Mouse (Mus musculus) forebrain, embryonic 13.5 days (tissue): ENCODE measurements around the gene Ppia. TPM values are rescaled to one million over a fixed set of nuclear protein-coding genes. Genes with fewer than 3 reads are reported as not detected.

Experiments used
- ATAC-seq: fragments of 200-750 bp; cut with Nextera tagmentation; 2 replicates; pipeline ENCODE4 v1.8.0; 2017
- H3K27ac ChIP-seq: fragments of 300-500 bp; sonication (generic); 2 replicates; pipeline ENCODE4 v1.5.1; 2015; ENCODE audit warnings: inconsistent platforms, mild to moderate bottlenecking, moderate library complexity
- H3K27me3 ChIP-seq: fragments of 300-500 bp; sonication (generic); 2 replicates; pipeline ENCODE4 v1.6.1; 2015; ENCODE audit warnings: mild to moderate bottlenecking, inconsistent platforms
- H3K36me3 ChIP-seq: fragments of 300-500 bp; sonication (generic); 2 replicates; pipeline ENCODE4 v1.6.1; 2015; ENCODE audit warnings: mild to moderate bottlenecking, inconsistent platforms; ENCODE audit not compliant: poor library complexity, severe bottlenecking
- H3K4me1 ChIP-seq: fragments of 300-500 bp; sonication (generic); 2 replicates; pipeline ENCODE4 v1.6.1; 2015; ENCODE audit warnings: inconsistent platforms
- H3K4me2 ChIP-seq: fragments of 300-500 bp; sonication (generic); 2 replicates; pipeline ENCODE4 v1.6.1; 2015; ENCODE audit warnings: inconsistent platforms, mild to moderate bottlenecking, moderate library complexity
- H3K4me3 ChIP-seq: fragments of 300-500 bp; sonication (generic); 2 replicates; pipeline ENCODE4 v1.5.1; 2015; ENCODE audit warnings: mild to moderate bottlenecking, inconsistent platforms
- H3K9ac ChIP-seq: fragments of 300-500 bp; sonication (generic); 2 replicates; pipeline ENCODE4 v1.6.1; 2015; ENCODE audit warnings: mild to moderate bottlenecking, inconsistent platforms
- H3K9me3 ChIP-seq: fragments of 300-500 bp; sonication (generic); replicated peaks from 2 replicates; pipeline ENCODE4 v1.6.1; 2016; ENCODE audit warnings: inconsistent platforms
- WGBS: fragments of 180-500 bp; shearing (Covaris S2); methylation state at CpG from one replicate; pipeline ENCODE4 v1.1.7; 2015; 5-methylcytosine and 5-hydroxymethylcytosine counted together
- polyA plus RNA-seq: library from polyadenylated mRNA; unstranded; fragments of >200 nt; fragmentation: Nextera tagmentation; extraction: Ambion mirVana; gene quantifications from 2 replicates; pipeline ENCODE4 v1.2.1, GENCODE M21; 2015

The Ppia gene
- polyA plus RNA-seq, 1 experiment from 2014 or later, result 4,619 TPM

DNA sequence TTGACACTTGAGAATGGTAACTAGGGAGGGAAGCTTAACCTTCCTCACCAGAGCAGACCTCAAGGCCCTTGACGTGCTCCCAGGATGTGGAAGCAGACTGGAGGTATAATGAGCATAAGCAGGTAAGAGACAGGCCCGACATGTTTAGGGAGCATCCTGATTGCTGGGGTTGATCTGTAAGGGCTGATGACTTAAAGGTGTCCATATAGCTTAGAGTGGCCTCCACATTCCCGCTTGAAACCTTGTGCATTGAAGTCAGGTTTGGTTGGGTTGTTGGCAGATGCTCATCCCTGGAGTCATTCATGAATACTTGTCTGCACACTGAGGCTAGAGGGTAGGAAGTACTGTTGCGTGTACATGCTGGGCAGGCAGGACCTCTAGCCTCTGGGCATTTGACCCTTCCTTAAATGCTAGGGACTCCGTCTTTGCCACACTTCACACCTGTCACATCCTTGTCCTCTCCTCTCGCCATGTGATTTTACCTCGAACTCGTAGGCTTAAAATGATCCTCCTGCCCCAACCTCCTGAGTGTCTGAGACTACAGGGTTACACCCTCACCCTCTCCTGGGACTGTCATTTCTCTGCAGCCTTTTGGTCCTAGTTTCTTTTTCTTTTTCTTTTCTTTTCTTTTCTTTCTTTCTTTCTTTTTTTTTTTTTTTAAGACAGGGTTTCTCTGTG lies 24.7 kb upstream of the Ppia start:
- Histone ChIP-seq H3K27me3 (no peaks in the 10 kb centered on the region), H3K36me3 (peaks cover 41% of the 10 kb centered on the region), H3K4me2 (peak overlapping the region; percentile 85), H3K27ac (no peak overlapping the region), H3K4me1 (peaks cover 38% of the 10 kb centered on the region), H3K4me3 (peak overlapping the region; percentile 95), H3K9me3 (no peaks in the 10 kb centered on the region), H3K9ac (peak overlapping the region; percentile 98)
- 86% methylated on average over 8 of the region's 8 CpGs for WGBS
- no peak for ATAC-seq

- ATAC-seq, result no peak
- H3K9ac ChIP-seq, result peak overlapping the region; percentile 31; the same call in 1 of the 2 replicates
- peaks cover 53% of the 10 kb centered on the region for H3K36me3 ChIP-seq
- H3K4me1 ChIP-seq, result peaks cover 38% of the 10 kb centered on the region
- H3K4me3 ChIP-seq, result 0 out of 2 replicates have a peak overlapping the region, but pooled peaks have one; percentile 95
- H3K4me2 ChIP-seq, result peak overlapping the region; percentile 85
- 93% methylated on average over 8 of the region's 8 CpGs for WGBS
- H3K27me3 ChIP-seq, result no peaks in the 10 kb centered on the region
- no peaks in the 10 kb centered on the region for H3K9me3 ChIP-seq
- no peak overlapping the region for H3K27ac ChIP-seq
Observed at GRCm38 (mm10) chr11:6391516-6392276, 23.5 kb upstream of the Ppia start.

DNA sequence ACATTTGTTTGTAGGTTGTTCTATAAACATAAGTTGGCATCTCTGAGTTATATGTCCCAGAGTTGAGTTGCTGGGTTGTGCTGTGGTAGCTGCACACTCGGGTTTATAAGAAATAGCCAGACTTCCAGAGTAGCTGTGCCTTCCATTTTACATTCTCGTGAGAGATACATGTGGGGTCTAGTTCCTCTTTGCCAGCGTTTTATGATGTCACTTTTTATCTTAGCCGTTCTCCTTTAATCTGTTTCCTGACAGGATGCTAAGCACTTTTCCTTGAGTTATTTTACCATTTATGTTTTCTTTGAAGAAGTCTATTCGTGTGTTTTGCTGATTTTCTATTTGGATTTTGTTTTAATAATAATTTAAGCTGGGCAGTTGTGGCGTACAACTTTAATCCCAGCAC lies 22.4 kb upstream of the Ppia start:
- no peak overlapping the region for H3K4me3 ChIP-seq
- no peaks in the 10 kb centered on the region for H3K9me3 ChIP-seq
- H3K9ac ChIP-seq, result no peak overlapping the region
- no peaks in the 10 kb centered on the region for H3K27me3 ChIP-seq
- 87% methylated on average over 6 of the region's 6 CpGs for whole genome bisulfite sequencing
- peaks cover 64% of the 10 kb centered on the region for H3K36me3 ChIP-seq
- H3K4me2 ChIP-seq, result no peak overlapping the region
- no peak overlapping the region for H3K27ac ChIP-seq
- peaks cover 38% of the 10 kb centered on the region for H3K4me1 ChIP-seq
- no peak for ATAC-seq

- no peak overlapping the region for H3K4me3 ChIP-seq
- H3K4me2 ChIP-seq, result no peak overlapping the region
- no peak overlapping the region; the same call in 1 of the 2 replicates for H3K27ac ChIP-seq
- no peak for ATAC-seq
- peak overlapping the region; percentile 26; the same call in 1 of the 2 replicates for H3K9ac ChIP-seq
- no peaks in the 10 kb centered on the region for H3K9me3 ChIP-seq
- peaks cover 74% of the 10 kb centered on the region for H3K36me3 ChIP-seq
- H3K27me3 ChIP-seq, result no peaks in the 10 kb centered on the region
- 81% methylated on average over 1 of the region's 1 CpGs for WGBS
- H3K4me1 ChIP-seq, result peaks cover 38% of the 10 kb centered on the region
Observed at GRCm38 (mm10) chr11:6393866-6394265, 21.4 kb upstream of the Ppia start.

DNA sequence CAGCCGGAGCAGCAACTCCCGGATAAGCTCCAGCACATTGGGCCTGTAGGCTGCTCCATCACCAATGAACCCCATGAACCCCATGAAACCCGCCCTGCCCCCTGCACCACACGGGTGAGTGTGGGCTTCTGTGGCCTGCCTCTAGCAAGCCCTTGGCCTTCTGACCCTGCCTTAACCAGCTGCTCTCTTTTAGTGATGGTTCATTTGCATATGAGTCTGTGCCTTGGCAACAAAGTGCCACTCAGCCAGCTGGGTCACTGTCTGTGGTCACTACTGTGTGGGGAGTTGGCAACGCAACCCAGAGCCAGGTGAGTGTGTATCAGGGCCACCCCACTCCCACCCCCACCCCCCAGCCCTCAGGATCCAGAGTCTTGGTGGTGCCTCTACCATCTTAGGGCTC lies 19.7 kb upstream of the Ppia start:
- H3K9ac ChIP-seq, result no peak overlapping the region
- H3K36me3 ChIP-seq, result peaks cover 91% of the 10 kb centered on the region
- H3K4me2 ChIP-seq, result no peak overlapping the region
- H3K4me1 ChIP-seq, result peaks cover 30% of the 10 kb centered on the region
- H3K4me3 ChIP-seq, result no peak overlapping the region
- no peak overlapping the region for H3K27ac ChIP-seq
- WGBS, result 89% methylated on average over 5 of the region's 5 CpGs
- no peaks in the 10 kb centered on the region for H3K27me3 ChIP-seq
- H3K9me3 ChIP-seq, result no peaks in the 10 kb centered on the region
- ATAC-seq, result no peak

- no peak overlapping the region for H3K4me3 ChIP-seq
- 92% methylated on average over 10 of the region's 10 CpGs for WGBS
Observed at GRCm38 (mm10) chr11:6398141-6398540, 17.1 kb upstream of the Ppia start.

GRCm38 (mm10) chr11:6402515-6403510 lies 12.4 kb upstream of the Ppia start:
- no peaks in the 10 kb centered on the region for H3K9me3 ChIP-seq
- H3K4me3 ChIP-seq, result no peak overlapping the region
- H3K36me3 ChIP-seq, result peaks cover 92% of the 10 kb centered on the region
- no peak overlapping the region for H3K9ac ChIP-seq
- no peaks in the 10 kb centered on the region for H3K27me3 ChIP-seq
- peaks cover 9% of the 10 kb centered on the region; the same call in 1 of the 2 replicates for H3K4me1 ChIP-seq
- ATAC-seq, result no peak; the same call in 1 of the 2 replicates
- no peak overlapping the region for H3K4me2 ChIP-seq
- H3K27ac ChIP-seq, result no peak overlapping the region
- WGBS, result 87% methylated on average over 19 of the region's 19 CpGs

More at GRCm38 (mm10) chr11:6398141-6398540, 17.1 kb upstream of the Ppia start:
- H3K4me2 ChIP-seq, result no peak overlapping the region
- H3K9me3 ChIP-seq, result no peaks in the 10 kb centered on the region
- H3K36me3 ChIP-seq, result peaks cover 97% of the 10 kb centered on the region
- H3K9ac ChIP-seq, result no peak overlapping the region
- no peaks in the 10 kb centered on the region for H3K27me3 ChIP-seq
- H3K4me1 ChIP-seq, result peaks cover 11% of the 10 kb centered on the region
- no peak for ATAC-seq
- no peak overlapping the region for H3K27ac ChIP-seq

DNA sequence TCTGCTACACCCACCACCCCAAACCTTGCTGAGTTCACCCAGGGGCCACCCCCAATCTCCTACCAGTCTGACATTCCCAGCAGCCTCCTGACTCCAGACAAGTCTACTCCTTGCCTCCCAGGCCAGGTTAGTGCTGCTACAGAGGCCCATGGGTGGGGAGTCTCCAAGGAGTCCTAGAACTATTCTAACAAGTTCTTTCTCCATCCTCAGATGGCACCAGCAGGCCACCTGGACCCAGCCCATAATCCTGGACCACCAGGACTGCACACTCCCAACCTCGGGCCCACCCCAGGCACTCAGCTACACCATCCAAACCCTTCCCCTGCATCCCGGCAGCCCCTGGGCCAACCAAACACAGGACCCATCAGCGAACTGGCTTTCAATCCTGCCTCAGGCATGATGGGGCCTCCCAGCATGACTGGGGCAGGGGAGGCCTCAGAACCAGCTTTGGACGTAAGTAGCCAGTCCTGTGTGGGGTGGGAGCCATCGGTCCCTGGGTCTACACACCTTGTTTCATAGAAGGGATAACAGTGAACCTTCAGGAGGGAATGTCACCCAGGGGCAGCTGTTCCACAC lies 11.3 kb upstream of the Ppia start:
- WGBS, result 97% methylated on average over 5 of the region's 5 CpGs
- Histone ChIP-seq H3K4me2 (no peak overlapping the region), H3K4me1 (peaks cover 9% of the 10 kb centered on the region; the same call in 1 of the 2 replicates), H3K27ac (no peak overlapping the region), H3K36me3 (peaks cover 81% of the 10 kb centered on the region), H3K9ac (no peak overlapping the region), H3K4me3 (no peak overlapping the region), H3K9me3 (no peaks in the 10 kb centered on the region), H3K27me3 (no peaks in the 10 kb centered on the region)
- ATAC-seq, result no peak

DNA sequence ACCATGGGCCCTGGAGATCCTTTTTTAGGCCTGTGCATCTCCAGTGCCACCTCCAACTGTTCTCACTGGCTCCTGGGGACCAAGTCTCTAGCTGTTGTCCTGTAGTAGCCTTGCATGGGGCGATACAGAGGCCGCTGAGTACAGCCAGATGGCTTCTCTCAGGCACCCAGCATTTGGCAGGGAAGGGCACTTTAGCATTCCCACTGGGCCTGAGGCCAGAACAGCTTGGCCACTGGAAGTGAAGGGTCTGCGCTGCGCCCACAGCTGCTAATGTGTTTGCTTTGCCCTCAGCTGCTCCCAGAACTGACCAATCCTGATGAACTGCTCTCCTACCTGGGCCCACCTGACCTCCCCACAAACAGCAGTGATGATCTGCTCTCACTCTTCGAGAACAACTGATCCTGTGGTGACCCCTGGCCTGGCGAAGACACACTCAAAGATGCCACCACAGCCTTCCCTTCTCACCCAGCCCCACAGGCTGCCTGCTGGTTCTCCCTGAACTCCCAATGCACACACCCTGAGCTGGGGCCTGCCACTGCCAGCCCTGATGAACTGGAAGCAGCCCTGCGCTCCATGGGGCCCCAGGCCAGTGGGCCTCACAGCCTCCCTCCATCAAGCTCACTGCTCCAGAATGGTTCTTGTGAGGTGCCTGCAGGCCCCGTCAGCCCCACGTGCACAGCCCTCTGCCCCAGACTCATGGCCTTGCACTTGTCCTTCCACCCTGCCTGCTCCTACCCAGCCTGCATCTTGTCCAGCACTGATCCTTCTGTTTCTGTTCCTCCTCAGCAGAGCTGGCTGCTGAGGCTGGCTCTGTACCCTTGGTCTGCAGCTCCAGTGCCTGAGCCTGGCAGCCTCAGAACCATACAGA lies 10.3 kb upstream of the Ppia start:
- 0 out of 2 replicates have a peak overlapping the region, but pooled peaks have one; percentile 12 for H3K27ac ChIP-seq
- 95% methylated on average over 9 of the region's 9 CpGs for WGBS
- H3K36me3 ChIP-seq, result peaks cover 71% of the 10 kb centered on the region
- H3K9me3 ChIP-seq, result no peaks in the 10 kb centered on the region
- ATAC-seq, result peak; percentile 12; the same call in 1 of the 2 replicates
- H3K4me3 ChIP-seq, result no peak overlapping the region
- H3K4me2 ChIP-seq, result no peak overlapping the region
- no peak overlapping the region; the same call in 1 of the 2 replicates for H3K9ac ChIP-seq
- H3K27me3 ChIP-seq, result no peaks in the 10 kb centered on the region
- H3K4me1 ChIP-seq, result peaks cover 9% of the 10 kb centered on the region; the same call in 1 of the 2 replicates

DNA sequence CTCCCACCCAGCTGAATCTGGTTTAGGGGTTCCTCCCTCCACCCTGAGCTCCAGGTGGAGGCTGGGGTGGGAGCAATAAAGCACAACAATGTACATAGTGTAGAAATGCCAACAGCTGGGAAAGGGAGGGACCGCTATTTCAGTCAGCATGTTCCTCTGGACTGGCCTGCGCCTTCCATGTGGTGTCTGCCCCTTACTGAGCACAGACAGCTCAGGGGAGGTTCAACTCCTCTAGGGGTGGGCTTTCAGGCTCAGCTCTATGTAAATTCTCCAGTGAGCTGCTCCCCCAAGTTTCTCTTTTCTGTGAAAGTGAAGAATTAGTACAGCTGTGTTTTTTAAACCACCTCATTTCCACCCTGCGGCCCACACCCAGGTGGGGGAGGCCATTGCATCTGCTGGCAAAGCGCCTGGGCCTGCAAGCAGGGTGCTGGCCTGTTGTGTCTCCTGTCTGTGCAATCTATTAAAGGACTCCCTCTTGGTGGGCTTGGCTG lies 9.6 kb upstream of the Ppia start:
- H3K4me3 ChIP-seq, result no peak overlapping the region
- H3K9me3 ChIP-seq, result no peaks in the 10 kb centered on the region
- no peaks in the 10 kb centered on the region for H3K27me3 ChIP-seq
- no peak overlapping the region for H3K4me2 ChIP-seq
- H3K36me3 ChIP-seq, result peaks cover 64% of the 10 kb centered on the region
- WGBS, result 93% methylated on average over 4 of the region's 4 CpGs
- peaks cover 9% of the 10 kb centered on the region; the same call in 1 of the 2 replicates for H3K4me1 ChIP-seq
- H3K27ac ChIP-seq, result peak overlapping the region; percentile 12; the same call in 1 of the 2 replicates
- ATAC-seq, result no peak
- H3K9ac ChIP-seq, result no peak overlapping the region; the same call in 1 of the 2 replicates
